Mouse (Mus musculus): ENCODE results near the gene St3gal3.
A peak's percentile ranks its signal among the peaks of the same experiment; 100 is the strongest.

DNA sequence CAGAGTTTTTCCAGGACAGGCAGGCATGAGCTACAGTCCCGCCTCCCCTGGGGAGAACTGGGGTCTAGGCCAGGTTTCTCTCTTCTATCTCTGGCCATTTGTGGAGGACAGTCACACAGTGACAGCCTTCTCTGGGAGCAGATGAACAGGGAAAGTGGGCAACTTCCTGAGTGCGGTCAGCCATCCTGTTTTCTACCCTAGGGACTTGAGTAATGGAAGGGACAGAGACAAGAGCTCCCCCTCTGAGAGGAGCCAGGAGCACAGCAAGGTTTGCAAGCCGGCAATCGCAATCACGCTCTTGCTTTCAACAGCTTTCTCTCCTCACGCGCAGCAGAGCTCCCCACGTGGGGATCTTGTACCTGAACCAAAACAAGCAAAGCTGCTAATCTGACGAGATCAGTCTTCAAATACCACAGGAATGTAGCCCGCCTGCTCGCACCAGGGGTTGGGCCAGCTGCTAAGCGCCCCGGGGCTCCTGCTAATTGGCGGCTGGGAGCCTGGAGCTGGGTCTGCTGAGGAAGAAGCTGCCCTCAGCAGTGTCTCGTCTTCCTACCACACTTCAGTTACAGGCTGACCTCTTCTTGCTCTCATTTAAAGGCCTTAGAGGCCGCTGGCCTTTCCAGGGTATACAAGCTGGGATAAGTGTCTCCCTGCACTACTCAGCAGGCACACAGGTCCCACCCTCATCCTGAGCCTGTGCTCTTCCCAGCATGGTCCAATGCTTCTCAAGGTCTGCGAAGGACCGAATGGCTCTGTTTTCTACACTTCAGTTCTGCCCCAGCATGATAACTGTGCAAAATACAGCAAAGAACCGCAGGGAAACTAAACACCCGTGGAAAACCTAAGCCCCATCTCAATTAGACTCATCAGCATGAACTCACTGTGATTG is 137.1 kb downstream of the St3gal3 start:
- TF ChIP-seq POLR2A (IDR thresholded peaks at IDR 0.05; ENCODE audit: insufficient read depth, low read depth, low read length) (no peak), CTCF (IDR thresholded peaks at IDR 0.05) (peak; percentile 41)
